Mouse (Mus musculus): ENCODE measurements around the gene Utp11.

Utp11 gene

GRCm38 (mm10) chr4:124704797-124705474 is 11.5 kb upstream of the Utp11 start:
- DNase-seq (ENCODE audit: low spot score): no peak

- no peak for DNase-seq (ENCODE audit: low spot score)
Observed at GRCm38 (mm10) chr4:124703881-124704796, 10.7 kb upstream of the Utp11 start.

GRCm38 (mm10) chr4:124703406-124703805 is 10.0 kb upstream of the Utp11 start:
- no peak for DNase-seq (ENCODE audit: low spot score)

GRCm38 (mm10) chr4:124701916-124702315 is 8.5 kb upstream of the Utp11 start:
- no peak for DNase-seq (ENCODE audit: low spot score)

- no peak for DNase-seq (ENCODE audit: low spot score)
Observed at GRCm38 (mm10) chr4:124701052-124701845, 7.8 kb upstream of the Utp11 start.

GRCm38 (mm10) chr4:124700248-124700971 is 7.0 kb upstream of the Utp11 start, which contains the start of gene Fhl3:
Gene Fhl3 (plus strand): TSS chr4:124700701.
- peak; percentile 56 for DNase-seq (ENCODE audit: low spot score)

GRCm38 (mm10) chr4:124699791-124700190 is 6.4 kb upstream of the Utp11 start:
- no peak for DNase-seq (ENCODE audit: low spot score)

- DNase-seq (ENCODE audit: low spot score): no peak
Observed at GRCm38 (mm10) chr4:124695786-124696516, 2.6 kb upstream of the Utp11 start.

- no peak for DNase-seq (ENCODE audit: low spot score)
Observed at GRCm38 (mm10) chr4:124694572-124694971, 1.2 kb upstream of the Utp11 start.

- no peak for DNase-seq (ENCODE audit: low spot score)
Observed at GRCm38 (mm10) chr4:124692416-124692861, 961 bp downstream of the Utp11 start.

- DNase-seq (ENCODE audit: low spot score): no peak
Observed at GRCm38 (mm10) chr4:124691455-124691854, 1.9 kb downstream of the Utp11 start.

- DNase-seq (ENCODE audit: low spot score): no peak
Observed at GRCm38 (mm10) chr4:124685897-124686402, 7.5 kb downstream of the Utp11 start.

GRCm38 (mm10) chr4:124685453-124685852 is 7.9 kb downstream of the Utp11 start:
- DNase-seq (ENCODE audit: low spot score): no peak

- no peak for DNase-seq (ENCODE audit: low spot score)
Observed at GRCm38 (mm10) chr4:124685004-124685403, 8.4 kb downstream of the Utp11 start.

- no peak for DNase-seq (ENCODE audit: low spot score)
Observed at GRCm38 (mm10) chr4:124683474-124683873, 9.9 kb downstream of the Utp11 start.

GRCm38 (mm10) chr4:124682270-124682669 is 11.1 kb downstream of the Utp11 start:
- no peak for DNase-seq (ENCODE audit: low spot score)

- DNase-seq (ENCODE audit: low spot score): no peak
Observed at GRCm38 (mm10) chr4:124675958-124676357, 17.4 kb downstream of the Utp11 start.

- peak; percentile 49 for DNase-seq (ENCODE audit: low spot score)
Observed at GRCm38 (mm10) chr4:124675037-124675436, 18.4 kb downstream of the Utp11 start.

- DNase-seq (ENCODE audit: low spot score): peak; percentile 19
Observed at GRCm38 (mm10) chr4:124674334-124675032, 18.9 kb downstream of the Utp11 start.
